Mouse (Mus musculus): ENCODE results near the gene Cul5.

- no peak for TF ChIP-seq CTCF (conservative IDR thresholded peaks at IDR 0.05; ENCODE audit: insufficient read depth, insufficient read length, low read depth, low read length)
- TF ChIP-seq POLR2A (IDR thresholded peaks at IDR 0.05; ENCODE audit: low read depth, low read length): no peak
Observed at GRCm38 (mm10) chr9:53702991-53703390, 33.2 kb upstream of the Cul5 start.

All from kidney, adult 2 months (tissue).